ENCODE assay signal across 8 mouse cellular contexts in genomic region chr2:172226945-172227344, GRCm38 (mm10). TPM values are rescaled to one million over a fixed set of nuclear protein-coding genes. Genes with fewer than 3 reads are reported as not detected.
A peak's percentile ranks its signal among the peaks of the same experiment; 100 is the strongest.
DNase-seq lines count a peak whose midpoint lies in the region; ATAC-seq and TF ChIP-seq lines count a peak whose summit lies in the region.

No protein-coding gene starts in this region.

- H3K4me2 ChIP-seq in kidney, postnatal 0 days (ENCODE audit: low read length): no peak overlapping the region
- no peak overlapping the region for H3K4me2 ChIP-seq in hindbrain, embryonic 12.5 days (replicated peaks)

- intact Hi-C loops in left cerebral cortex, postnatal 36 days (cut with DNase I): loop anchor here (1.0 kb wide), 1 partner anchor 102 kb away; no protein-coding TSS in a partner anchor
- intact Hi-C loops in gastrocnemius, postnatal 14 days (cut with DNase I; ENCODE audit: low total_unique reads): loop anchor here (10.0 kb wide), 1 partner anchor 278 kb away; no protein-coding TSS in a partner anchor

- H3K36me3 ChIP-seq in kidney, postnatal 0 days (ENCODE audit: insufficient read depth, low read length): no peaks in the 10 kb centered on the region
- H3K36me3 ChIP-seq in hindbrain, embryonic 12.5 days: no peaks in the 10 kb centered on the region

- H3K4me1 ChIP-seq in kidney, postnatal 0 days (replicated peaks; ENCODE audit: insufficient read depth, low read length): no peaks in the 10 kb centered on the region
- no peaks in the 10 kb centered on the region for H3K4me1 ChIP-seq in hindbrain, embryonic 12.5 days

- TF ChIP-seq CTCF in kidney, postnatal 0 days (IDR thresholded peaks at IDR 0.05; ENCODE audit: low read depth): peak; percentile 69

- no peak overlapping the region for H3K4me3 ChIP-seq in kidney, postnatal 0 days (replicated peaks; ENCODE audit: low read depth, low read length)
- H3K4me3 ChIP-seq in hindbrain, embryonic 12.5 days: no peak overlapping the region

- no peak overlapping the region for H3K27ac ChIP-seq in kidney, postnatal 0 days
- H3K27ac ChIP-seq in hindbrain, embryonic 12.5 days: no peak overlapping the region

- no peaks in the 10 kb centered on the region for H3K9me3 ChIP-seq in kidney, postnatal 0 days (replicated peaks; ENCODE audit: low read length)
- no peaks in the 10 kb centered on the region for H3K9me3 ChIP-seq in hindbrain, embryonic 12.5 days (replicated peaks)

- H3K9ac ChIP-seq in kidney, postnatal 0 days (ENCODE audit: low read depth, low read length): no peak overlapping the region
- H3K9ac ChIP-seq in hindbrain, embryonic 12.5 days: no peak overlapping the region

- no peaks in the 10 kb centered on the region for H3K27me3 ChIP-seq in kidney, postnatal 0 days (ENCODE audit: insufficient read depth, low read length)
- peaks cover 4% of the 10 kb centered on the region; the same call in 1 of the 2 replicates for H3K27me3 ChIP-seq in hindbrain, embryonic 12.5 days

- no peak for ATAC-seq in kidney, postnatal 0 days (replicated peaks; ENCODE audit: low FRiP score, low read depth)
- peak; percentile 58; the same call in 1 of the 2 replicates for ATAC-seq in hindbrain, embryonic 12.5 days (ENCODE audit: low FRiP score)

- WGBS in kidney, postnatal 0 days: 38% methylated on average over 7 of the region's 7 CpGs
- 31% methylated on average over 7 of the region's 7 CpGs for WGBS in hindbrain, embryonic 12.5 days

- DNase-seq in kidney, postnatal 0 days (ENCODE audit: low spot score): peak; percentile 62
- DNase-seq in kidney, adult 11 months: no peak
- DNase-seq in embryo, embryonic 10 days (ENCODE audit: low spot score): peak; percentile 77
- DNase-seq in left cerebral cortex, postnatal 36 days (ENCODE audit: low spot score in 2 of 2): peak; percentile 39 to 42
- DNase-seq in retina, postnatal 7 days (ENCODE audit: low read depth, low spot score): peak; percentile 38
- no peak for DNase-seq in urinary bladder, adult 18-20 months (ENCODE audit: low spot score in 2 of 2)
- no peak for DNase-seq in gastrocnemius, postnatal 14 days

RNA-seq across cellular contexts. Expression of gene Mc3r, which starts 21.3 kb away (rescaled TPM):
- not detected in 2 replicates for polyA plus RNA-seq in kidney, postnatal 0 days (2015; fragmentation: Nextera tagmentation; extraction: Ambion mirVana)
- polyA plus RNA-seq in hindbrain, embryonic 12.5 days (2016; fragmentation: Nextera tagmentation; extraction: Ambion mirVana): not detected in 2 replicates
- total RNA-seq in left cerebral cortex, postnatal 36 days (2021): under 1 TPM in 1 of 2 experiments, not detected in 1; 0.14 TPM
- not detected for total RNA-seq in gastrocnemius, postnatal 14 days (2021)

Comparison
In these comparisons a context has a peak if more than half of its experiments do, and no peak if none do; other contexts are left out.
1. DNase-seq: peak in kidney, postnatal 0 days (single experiment), embryo, embryonic 10 days (single experiment), left cerebral cortex, postnatal 36 days (2 of 2) and retina, postnatal 7 days (single experiment); none in kidney, adult 11 months (single experiment), urinary bladder, adult 18-20 months (0 of 2) and gastrocnemius, postnatal 14 days (single experiment).